Mouse (Mus musculus) olfactory bulb, adult 2 months (tissue): ENCODE data around the gene Bcar3.

Experiments used
- CTCF ChIP-seq: fragments of 200-500 bp; IDR thresholded peaks from 2 replicates; pipeline ENCODE4 v1.5.1; 2012; ENCODE audit warnings: low read depth, mild to moderate bottlenecking, low read length, moderate library complexity; ENCODE audit not compliant: insufficient read depth
- POLR2A ChIP-seq: fragments of 200-500 bp; IDR thresholded peaks from 2 replicates; pipeline ENCODE4 v1.6.1; 2012; ENCODE audit warnings: mild to moderate bottlenecking, low read depth, low read length, moderate library complexity; ENCODE audit not compliant: insufficient read depth

DNA sequence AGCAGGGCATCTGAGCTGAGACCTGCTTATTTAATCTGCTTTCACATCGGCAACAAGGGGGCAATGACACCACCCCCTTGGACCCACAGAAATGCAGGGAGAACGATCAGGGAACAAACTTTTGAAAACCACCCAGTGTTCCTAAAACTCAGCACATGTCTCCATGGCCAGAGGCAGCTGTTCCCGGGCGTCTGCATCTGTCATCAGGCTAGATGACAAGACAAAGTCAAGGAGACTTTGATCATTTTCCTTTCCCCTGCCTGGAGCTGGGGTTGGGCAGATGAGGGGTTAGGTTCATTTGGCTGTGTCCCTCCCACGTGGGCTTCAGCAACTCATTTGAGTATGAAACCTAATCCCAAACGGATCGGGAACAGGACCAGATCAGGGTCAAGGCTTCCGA is 120.9 kb downstream of the Bcar3 start:
- no peak for TF ChIP-seq POLR2A
- no peak for TF ChIP-seq CTCF
